In the genomic region with DNA sequence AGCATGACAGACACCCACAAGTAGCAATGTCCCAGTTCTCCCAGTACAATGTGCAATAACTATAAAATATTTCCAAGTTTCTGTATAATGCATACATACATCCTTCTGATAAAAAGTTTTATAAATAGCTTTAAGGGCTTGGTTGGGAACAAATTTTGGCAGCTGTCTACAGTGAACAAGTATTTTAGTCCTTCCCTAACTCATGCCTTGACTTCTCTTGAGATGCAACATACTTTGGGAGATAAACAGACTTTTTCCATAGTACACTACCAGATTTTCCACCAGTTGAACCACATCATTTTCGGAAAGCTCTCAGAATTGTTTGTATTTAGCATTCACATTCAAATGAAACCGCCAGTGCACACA, we compare ENCODE assay signal across 8 mouse cellular contexts. TPM values are rescaled to one million over a fixed set of nuclear protein-coding genes. Genes with fewer than 3 reads are reported as not detected.
DNase-seq lines count a peak whose midpoint lies in the region; ATAC-seq and TF ChIP-seq lines count a peak whose summit lies in the region.

No protein-coding gene starts in this region.

- no peak for TF ChIP-seq CTCF in liver, adult 2 months (IDR thresholded peaks at IDR 0.05; ENCODE audit: low read depth, low read length)
- no peak for TF ChIP-seq CTCF in intestine, postnatal 0 days (IDR thresholded peaks at IDR 0.05; ENCODE audit: low read depth)

- WGBS in liver, adult 2 months, result 5% methylated on average over 2 of the region's 2 CpGs
- 0% methylated on average over 2 of the region's 2 CpGs for WGBS in embryonic facial prominence, embryonic 13.5 days
- WGBS in intestine, postnatal 0 days, result 0% methylated on average over 2 of the region's 2 CpGs
- 2% methylated on average over 2 of the region's 2 CpGs for WGBS in neural tube, embryonic 13.5 days

- no peaks in the 10 kb centered on the region for H3K9me3 ChIP-seq in embryonic facial prominence, embryonic 13.5 days
- no peaks in the 10 kb centered on the region for H3K9me3 ChIP-seq in intestine, postnatal 0 days (ENCODE audit: control insufficient read depth)
- no peaks in the 10 kb centered on the region for H3K9me3 ChIP-seq in neural tube, embryonic 13.5 days

- H3K4me1 ChIP-seq in liver, adult 2 months (ENCODE audit: control insufficient read depth, insufficient read depth, low read length), result peaks cover 7% of the 10 kb centered on the region
- H3K4me1 ChIP-seq in embryonic facial prominence, embryonic 13.5 days, result peaks cover 9% of the 10 kb centered on the region; the same call in 1 of the 2 replicates
- no peaks in the 10 kb centered on the region for H3K4me1 ChIP-seq in intestine, postnatal 0 days (replicated peaks; ENCODE audit: control insufficient read depth, insufficient read depth, low read length)
- peaks cover 19% of the 10 kb centered on the region for H3K4me1 ChIP-seq in neural tube, embryonic 13.5 days (replicated peaks)

- TF ChIP-seq POLR2A in liver, adult 2 months (IDR thresholded peaks at IDR 0.05; ENCODE audit: extremely low read depth, insufficient read depth, low read length), result no peak

- no peak for DNase-seq in liver, adult 2 months (ENCODE audit: extremely low read depth, low read depth, low spot score)
- no peak for DNase-seq in liver
- DNase-seq in layer of hippocampus, adult 18-20 months (ENCODE audit: low spot score in 2 of 2), result no peak
- no peak for DNase-seq in cerebellum, postnatal 25 days

- peaks cover 5% of the 10 kb centered on the region for H3K79me2 ChIP-seq in liver, adult 2 months (ENCODE audit: control insufficient read depth, insufficient read depth, low read length)

- peak overlapping the region; percentile 64 for H3K4me2 ChIP-seq in embryonic facial prominence, embryonic 13.5 days
- H3K4me2 ChIP-seq in intestine, postnatal 0 days (replicated peaks; ENCODE audit: low read depth), result peak overlapping the region; percentile 79
- peak overlapping the region; percentile 76 for H3K4me2 ChIP-seq in neural tube, embryonic 13.5 days

- H3K36me3 ChIP-seq in liver, adult 2 months (ENCODE audit: control insufficient read depth, insufficient read depth, low read length), result peaks cover 9% of the 10 kb centered on the region
- H3K36me3 ChIP-seq in embryonic facial prominence, embryonic 13.5 days, result peaks cover 33% of the 10 kb centered on the region
- peaks cover 13% of the 10 kb centered on the region for H3K36me3 ChIP-seq in intestine, postnatal 0 days (ENCODE audit: control insufficient read depth, insufficient read depth)
- peaks cover 15% of the 10 kb centered on the region for H3K36me3 ChIP-seq in neural tube, embryonic 13.5 days

- no peak for ATAC-seq in embryonic facial prominence, embryonic 13.5 days (ENCODE audit: insufficient number of reproducible peaks, insufficient read depth, low FRiP score, low TSS enrichment, low read depth)
- no peak for ATAC-seq in intestine, postnatal 0 days
- ATAC-seq in neural tube, embryonic 13.5 days (ENCODE audit: low read depth), result peak; percentile 36
- no peak; the same call in 1 of the 2 replicates for ATAC-seq in cerebellum, adult (ENCODE audit: insufficient number of reproducible peaks, low FRiP score, low TSS enrichment)

- H3K27ac ChIP-seq in liver, adult 2 months (replicated peaks; ENCODE audit: insufficient read depth, low read depth, low read length), result no peak overlapping the region
- no peak overlapping the region for H3K27ac ChIP-seq in embryonic facial prominence, embryonic 13.5 days
- H3K27ac ChIP-seq in intestine, postnatal 0 days (ENCODE audit: low read depth, low read length), result no peak overlapping the region
- H3K27ac ChIP-seq in neural tube, embryonic 13.5 days (replicated peaks), result no peak overlapping the region

- H3K4me3 ChIP-seq in liver, adult 2 months (ENCODE audit: insufficient read depth, low read depth, low read length), result peak overlapping the region; percentile 80
- H3K4me3 ChIP-seq in embryonic facial prominence, embryonic 13.5 days, result peak overlapping the region; percentile 63
- H3K4me3 ChIP-seq in intestine, postnatal 0 days (ENCODE audit: low read depth, low read length), result peak overlapping the region; percentile 96
- H3K4me3 ChIP-seq in neural tube, embryonic 13.5 days, result peak overlapping the region; percentile 85

- H3K9ac ChIP-seq in liver, adult 2 months (ENCODE audit: low read depth, low read length), result no peak overlapping the region
- 0 out of 2 replicates have a peak overlapping the region, but pooled peaks have one; percentile 83 for H3K9ac ChIP-seq in embryonic facial prominence, embryonic 13.5 days
- H3K9ac ChIP-seq in intestine, postnatal 0 days (ENCODE audit: low read depth, low read length), result peak overlapping the region; percentile 82; the same call in 1 of the 2 replicates
- H3K9ac ChIP-seq in neural tube, embryonic 13.5 days, result no peak overlapping the region

- H3K27me3 ChIP-seq in liver, adult 2 months (ENCODE audit: control insufficient read depth, insufficient read depth, low read length), result no peaks in the 10 kb centered on the region
- no peaks in the 10 kb centered on the region for H3K27me3 ChIP-seq in embryonic facial prominence, embryonic 13.5 days
- H3K27me3 ChIP-seq in intestine, postnatal 0 days (replicated peaks; ENCODE audit: control insufficient read depth, insufficient read depth, low read length), result no peaks in the 10 kb centered on the region
- H3K27me3 ChIP-seq in neural tube, embryonic 13.5 days, result no peaks in the 10 kb centered on the region

RNA-seq across cellular contexts. Expression of a gene that starts 0.3 kb away (rescaled TPM):
- total RNA-seq in liver, adult 2 months (2014; rRNA removed), result 6.7 and 7.5 TPM in 2 replicates
- polyA plus RNA-seq in liver, adult 2 months (2012; rRNA removed), result 1.1 and 1.4 TPM in 2 replicates
- 15.5 and 16.6 TPM in 2 replicates for polyA plus RNA-seq in embryonic facial prominence, embryonic 13.5 days (2015; fragmentation: Nextera tagmentation; extraction: Ambion mirVana)
- polyA plus RNA-seq in intestine, postnatal 0 days (2015; fragmentation: Nextera tagmentation; extraction: Ambion mirVana), result 4.3 and 5.4 TPM in 2 replicates
- 13.8 and 14.3 TPM in 2 replicates for polyA plus RNA-seq in neural tube, embryonic 13.5 days (2015; fragmentation: Nextera tagmentation; extraction: Ambion mirVana)
- total RNA-seq in layer of hippocampus, adult 18-20 months (2021), result 10 to 100 TPM; 11.1 to 11.3 TPM

RNA-seq across cellular contexts. Expression of a gene that starts 48.6 kb away (rescaled TPM):
- total RNA-seq in liver, adult 2 months (2014; rRNA removed), result 11.1 and 11.2 TPM in 2 replicates
- 5.7 and 5.8 TPM in 2 replicates for polyA plus RNA-seq in liver, adult 2 months (2012; rRNA removed)
- polyA plus RNA-seq in embryonic facial prominence, embryonic 13.5 days (2015; fragmentation: Nextera tagmentation; extraction: Ambion mirVana), result 20.2 and 22.4 TPM in 2 replicates
- 4.5 TPM in 2 replicates for polyA plus RNA-seq in intestine, postnatal 0 days (2015; fragmentation: Nextera tagmentation; extraction: Ambion mirVana)
- 9.4 and 9.6 TPM in 2 replicates for polyA plus RNA-seq in neural tube, embryonic 13.5 days (2015; fragmentation: Nextera tagmentation; extraction: Ambion mirVana)
- total RNA-seq in layer of hippocampus, adult 18-20 months (2021), result 10 to 100 TPM; 32.7 to 34.5 TPM

Comparison
In these comparisons a context has a peak if more than half of its experiments do, and no peak if none do; other contexts are left out.
1. H3K9ac ChIP-seq: peak in embryonic facial prominence, embryonic 13.5 days (single experiment) and intestine, postnatal 0 days (single experiment); none in liver, adult 2 months (single experiment) and neural tube, embryonic 13.5 days (single experiment).
2. Peak in every context shown above with its lines, with median percentiles within 50 percentile points of each other: H3K4me3 ChIP-seq and H3K4me2 ChIP-seq.